Mouse (Mus musculus) heart, embryonic 14.5 days (tissue): ENCODE measurements around the gene Bfsp1. TPM values are rescaled to one million over a fixed set of nuclear protein-coding genes. Genes with fewer than 3 reads are reported as not detected.

ENCODE experiments used
- ATAC-seq: fragments of 200-750 bp; cut with Nextera tagmentation; 2 replicates; pipeline ENCODE4 v1.8.0; 2017; ENCODE audit warnings: low read depth, moderate TSS enrichment; ENCODE audit not compliant: insufficient number of reproducible peaks, insufficient read depth, low FRiP score
- H3K27ac ChIP-seq, 2 experiments: fragments of 200-500 bp in 1 of 2; fragments of 300-500 bp in 1 of 2; sonication (generic) in 1 of 2; replicated peaks in 1 of 2; 2 replicates each; pipeline ENCODE4 v1.5.1; 2012 to 2014; ENCODE audit warnings: low read depth in 2 of 2, low read length in 2 of 2, control low read depth in 1 of 2, mild to moderate bottlenecking in 1 of 2, mixed read lengths in 1 of 2; ENCODE audit not compliant: control insufficient read depth in 1 of 2, insufficient read depth in 1 of 2
- H3K27me3 ChIP-seq: fragments of 300-500 bp; sonication (generic); 2 replicates; pipeline ENCODE4 v1.6.1; 2014; ENCODE audit warnings: mild to moderate bottlenecking, low read length, control low read depth; ENCODE audit not compliant: control insufficient read depth, insufficient read depth
- H3K36me3 ChIP-seq: fragments of 300-500 bp; sonication (generic); 2 replicates; pipeline ENCODE4 v1.6.1; 2014; ENCODE audit warnings: mild to moderate bottlenecking, control low read depth, low read length, mixed read lengths; ENCODE audit not compliant: control insufficient read depth, insufficient read depth
- H3K4me1 ChIP-seq, 2 experiments: fragments of 200-500 bp in 1 of 2; fragments of 300-500 bp in 1 of 2; sonication (generic) in 1 of 2; 2 replicates each; pipeline ENCODE4 v1.6.1; 2012 to 2014; ENCODE audit warnings: low read length in 2 of 2, control low read depth in 1 of 2, mixed read lengths in 1 of 2; ENCODE audit not compliant: control insufficient read depth in 2 of 2, insufficient read depth in 2 of 2
- H3K4me2 ChIP-seq: fragments of 300-500 bp; sonication (generic); 2 replicates; pipeline ENCODE4 v1.6.1; 2014; ENCODE audit warnings: mild to moderate bottlenecking, low read length
- H3K4me3 ChIP-seq, 2 experiments: fragments of 200-500 bp in 1 of 2; fragments of 300-500 bp in 1 of 2; sonication (generic) in 1 of 2; 2 replicates each; pipeline ENCODE4 v1.5.1; 2012 to 2014; ENCODE audit warnings: low read length in 2 of 2, mild to moderate bottlenecking in 2 of 2, control low read depth in 1 of 2, low read depth in 1 of 2, moderate library complexity in 1 of 2; ENCODE audit not compliant: control insufficient read depth in 1 of 2, insufficient read depth in 1 of 2
- H3K9ac ChIP-seq: fragments of 300-500 bp; sonication (generic); 2 replicates; pipeline ENCODE4 v1.6.1; 2014; ENCODE audit warnings: mild to moderate bottlenecking, low read length
- H3K9me3 ChIP-seq: fragments of 300-500 bp; sonication (generic); 2 replicates; pipeline ENCODE4 v1.6.1; 2016; ENCODE audit warnings: low read length, control low read depth; ENCODE audit not compliant: control insufficient read depth
- WGBS: fragments of 180-500 bp; shearing (Covaris S2); extraction: QIAGEN DNeasy Blood & Tissue Kit; methylation state at CpG from one replicate; pipeline ENCODE4 v1.1.7; 2014; 5-methylcytosine and 5-hydroxymethylcytosine counted together
- polyA plus RNA-seq: library from polyadenylated mRNA; unstranded; fragments of >200 nt; fragmentation: Nextera tagmentation; extraction: Ambion mirVana; gene quantifications from 2 replicates; pipeline ENCODE4 v1.2.1, GENCODE M21; 2014

The Bfsp1 gene
- polyA plus RNA-seq, 1 experiment from 2014 or later, result 2.2 TPM

GRCm38 (mm10) chr2:143838698-143839097 lies 24.3 kb downstream of the Bfsp1 start:
- H3K27ac ChIP-seq, result no peak overlapping the region
- no peak overlapping the region for H3K4me3 ChIP-seq
- no peaks in the 10 kb centered on the region for H3K27me3 ChIP-seq
- H3K9me3 ChIP-seq, result no peaks in the 10 kb centered on the region
- H3K9ac ChIP-seq, result no peak overlapping the region
- peaks cover 2 to 7% of the 10 kb centered on the region in 2 experiments; a peak in 2 of 4 replicates for H3K4me1 ChIP-seq
- H3K4me2 ChIP-seq, result no peak overlapping the region
- no peaks in the 10 kb centered on the region for H3K36me3 ChIP-seq
- no peak; the same call in 1 of the 2 replicates for ATAC-seq
- WGBS, result 31% methylated on average over 5 of the region's 5 CpGs

DNA sequence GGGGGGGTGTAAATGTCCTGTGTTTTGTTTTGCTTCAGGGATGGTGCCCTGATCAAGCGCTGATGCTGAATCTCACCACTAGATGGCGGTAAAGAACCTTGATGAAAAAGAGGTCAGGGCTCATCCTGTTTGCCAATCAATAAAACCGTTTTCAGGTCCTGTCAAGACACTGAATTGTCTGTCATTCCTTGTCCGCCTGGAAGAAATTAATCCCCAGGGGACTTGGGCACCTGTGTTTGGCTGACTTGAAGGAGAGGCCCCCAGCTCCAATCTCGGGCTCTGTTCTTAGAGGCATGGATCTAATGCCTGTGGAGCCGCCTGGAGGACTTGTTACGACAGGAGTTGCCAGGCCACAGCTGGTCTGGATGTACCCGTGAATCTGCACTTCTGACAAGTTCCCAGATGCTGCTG lies 25.7 kb downstream of the Bfsp1 start:
- ATAC-seq, result no peak
- 3% methylated on average over 8 of the region's 8 CpGs for WGBS
- no peaks in the 10 kb centered on the region for H3K27me3 ChIP-seq
- peaks cover 2 to 7% of the 10 kb centered on the region in 2 experiments; a peak in 2 of 4 replicates for H3K4me1 ChIP-seq
- H3K27ac ChIP-seq, result no peak overlapping the region
- H3K4me2 ChIP-seq, result peak overlapping the region; percentile 69
- no peaks in the 10 kb centered on the region for H3K9me3 ChIP-seq
- no peaks in the 10 kb centered on the region for H3K36me3 ChIP-seq
- peak overlapping the region; percentile 10 to 25; a peak in 2 of 4 replicates for H3K4me3 ChIP-seq
- H3K9ac ChIP-seq, result no peak overlapping the region

GRCm38 (mm10) chr2:143835820-143836219 lies 27.2 kb downstream of the Bfsp1 start:
- no peak overlapping the region for H3K27ac ChIP-seq
- H3K4me1 ChIP-seq, result peaks cover 2 to 7% of the 10 kb centered on the region in 2 experiments; a peak in 2 of 4 replicates
- ATAC-seq, result no peak
- no peaks in the 10 kb centered on the region for H3K9me3 ChIP-seq
- no peaks in the 10 kb centered on the region for H3K36me3 ChIP-seq
- H3K4me3 ChIP-seq, result no peak overlapping the region
- WGBS, result 80% methylated on average over 7 of the region's 7 CpGs
- H3K27me3 ChIP-seq, result no peaks in the 10 kb centered on the region
- no peak overlapping the region for H3K9ac ChIP-seq
- no peak overlapping the region for H3K4me2 ChIP-seq

GRCm38 (mm10) chr2:143834082-143834481 lies 28.9 kb downstream of the Bfsp1 start:
- ATAC-seq, result no peak
- Histone ChIP-seq H3K36me3 (no peaks in the 10 kb centered on the region), H3K4me3 (no peak overlapping the region), H3K27ac (no peak overlapping the region), H3K9me3 (no peaks in the 10 kb centered on the region), H3K4me1 (peaks cover 2 to 7% of the 10 kb centered on the region in 2 experiments; a peak in 2 of 4 replicates), H3K9ac (no peak overlapping the region), H3K27me3 (no peaks in the 10 kb centered on the region), H3K4me2 (no peak overlapping the region)
- WGBS, result 58% methylated on average over 6 of the region's 6 CpGs

- no peak overlapping the region for H3K9ac ChIP-seq
- H3K27ac ChIP-seq, result no peak overlapping the region
- no peaks in the 10 kb centered on the region for H3K27me3 ChIP-seq
- H3K4me3 ChIP-seq, result no peak overlapping the region
- H3K4me1 ChIP-seq, result peaks cover 0 to 7% of the 10 kb centered on the region in 2 experiments; a peak in 2 of 4 replicates
- H3K9me3 ChIP-seq, result no peaks in the 10 kb centered on the region
- WGBS, result 80% methylated on average over 5 of the region's 5 CpGs
- H3K4me2 ChIP-seq, result no peak overlapping the region
- H3K36me3 ChIP-seq, result no peaks in the 10 kb centered on the region
- no peak for ATAC-seq
Measured at GRCm38 (mm10) chr2:143832721-143833120, 30.3 kb downstream of the Bfsp1 start.

- Histone ChIP-seq H3K36me3 (no peaks in the 10 kb centered on the region), H3K9me3 (no peaks in the 10 kb centered on the region), H3K4me1 (peaks cover 0 to 4% of the 10 kb centered on the region in 2 experiments; a peak in 2 of 4 replicates), H3K9ac (no peak overlapping the region), H3K4me3 (no peak overlapping the region), H3K27ac (no peak overlapping the region), H3K4me2 (no peak overlapping the region), H3K27me3 (no peaks in the 10 kb centered on the region)
- no peak for ATAC-seq
- 50% methylated on average over 17 of the region's 17 CpGs for WGBS
Measured at GRCm38 (mm10) chr2:143831645-143832044, 31.3 kb downstream of the Bfsp1 start.

- H3K4me3 ChIP-seq, result no peak overlapping the region
- no peaks in the 10 kb centered on the region for H3K4me1 ChIP-seq
- H3K27ac ChIP-seq, result no peak overlapping the region
- no peaks in the 10 kb centered on the region for H3K9me3 ChIP-seq
- H3K4me2 ChIP-seq, result no peak overlapping the region
- no peak for ATAC-seq
- H3K9ac ChIP-seq, result no peak overlapping the region
- no peaks in the 10 kb centered on the region for H3K36me3 ChIP-seq
- WGBS, result 82% methylated on average over 11 of the region's 11 CpGs
- H3K27me3 ChIP-seq, result no peaks in the 10 kb centered on the region
Measured at GRCm38 (mm10) chr2:143813461-143813860, 49.5 kb downstream of the Bfsp1 start.

DNA sequence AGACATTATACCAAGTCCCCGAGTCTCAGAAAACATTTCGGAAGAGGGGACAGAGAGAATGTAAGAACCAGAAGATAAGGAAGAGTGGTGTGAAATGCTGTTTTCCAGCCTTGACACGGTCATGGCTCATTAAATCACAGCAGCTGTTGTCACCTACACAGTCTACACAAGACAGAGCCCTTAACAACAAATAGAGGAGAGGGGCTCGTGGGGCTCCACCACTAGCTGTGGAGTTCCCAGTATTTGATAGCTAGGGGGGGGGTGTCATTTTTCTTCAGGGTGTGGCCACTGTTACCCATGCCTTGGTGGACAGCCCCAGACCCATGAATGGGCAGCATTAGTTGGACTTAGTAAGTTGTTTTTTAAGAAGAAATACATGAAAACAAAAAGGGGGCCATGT lies 50.7 kb downstream of the Bfsp1 start:
- Histone ChIP-seq H3K9ac (no peak overlapping the region), H3K9me3 (no peaks in the 10 kb centered on the region), H3K27ac (no peak overlapping the region), H3K4me2 (no peak overlapping the region), H3K4me3 (no peak overlapping the region), H3K36me3 (no peaks in the 10 kb centered on the region), H3K4me1 (no peaks in the 10 kb centered on the region), H3K27me3 (no peaks in the 10 kb centered on the region)
- ATAC-seq, result no peak
- 12% methylated on average over 4 of the region's 4 CpGs for WGBS
